Mouse (Mus musculus): ENCODE measurements at regions not wholly inside any gene's neighbourhood (a gene's known extent, or its start where the extent isn't known, plus 50 kb on each side); places are given as distances from the start of the nearest gene placed in this dataset.
"Not testable (repeated sequence)": the region's sequence is repeated elsewhere in the genome, so short reads cannot be mapped to it uniquely, and the experiment has no call there.

DNA sequence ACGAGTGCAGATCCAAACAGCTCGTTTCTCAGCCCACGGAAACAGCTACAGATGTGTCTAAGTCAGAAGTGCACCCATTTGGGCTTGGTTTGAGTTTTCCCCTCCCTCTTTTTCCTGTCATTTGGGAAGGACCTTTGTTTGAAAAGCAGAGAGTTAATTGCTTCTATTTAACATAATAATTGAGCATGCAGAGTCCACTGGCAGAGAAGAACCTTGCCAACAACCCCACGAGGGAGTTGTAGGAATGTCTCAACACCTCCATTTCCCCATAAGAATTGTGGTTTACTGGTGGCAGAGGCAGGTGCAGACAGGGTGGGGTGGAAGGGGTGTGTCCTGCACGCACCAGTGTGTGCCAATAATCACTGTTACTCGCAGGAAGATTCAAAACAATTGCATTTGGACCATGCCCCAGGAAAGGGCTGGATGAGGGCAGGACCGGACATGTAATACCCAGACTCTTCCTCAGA is 126.3 kb downstream of the Tas2r134 start:
- Histone ChIP-seq H3K36me3 (no peaks in the 10 kb centered on the region), H3K27me3 (no peaks in the 10 kb centered on the region), H3K4me2 (replicated peaks) (peak overlapping the region; percentile 24), H3K4me1 (peaks cover 17% of the 10 kb centered on the region), H3K4me3 (no peak overlapping the region), H3K9ac (replicated peaks) (no peak overlapping the region), H3K27ac (replicated peaks) (peak overlapping the region; percentile 72), H3K9me3 (no peaks in the 10 kb centered on the region)
- ATAC-seq (replicated peaks), result peak; percentile 86
- 14% methylated on average over 7 of the region's 7 CpGs for WGBS

GRCm38 (mm10) chr2:51757361-51757760 is 130.1 kb downstream of the Tas2r134 start:
- Histone ChIP-seq H3K9ac (replicated peaks) (no peak overlapping the region), H3K4me2 (replicated peaks) (no peak overlapping the region), H3K4me3 (no peak overlapping the region), H3K4me1 (peaks cover 17% of the 10 kb centered on the region), H3K27ac (replicated peaks) (no peak overlapping the region), H3K27me3 (no peaks in the 10 kb centered on the region), H3K36me3 (no peaks in the 10 kb centered on the region), H3K9me3 (no peaks in the 10 kb centered on the region)
- ATAC-seq (replicated peaks), result no peak
- 73% methylated on average over 1 of the region's 1 CpGs for WGBS

DNA sequence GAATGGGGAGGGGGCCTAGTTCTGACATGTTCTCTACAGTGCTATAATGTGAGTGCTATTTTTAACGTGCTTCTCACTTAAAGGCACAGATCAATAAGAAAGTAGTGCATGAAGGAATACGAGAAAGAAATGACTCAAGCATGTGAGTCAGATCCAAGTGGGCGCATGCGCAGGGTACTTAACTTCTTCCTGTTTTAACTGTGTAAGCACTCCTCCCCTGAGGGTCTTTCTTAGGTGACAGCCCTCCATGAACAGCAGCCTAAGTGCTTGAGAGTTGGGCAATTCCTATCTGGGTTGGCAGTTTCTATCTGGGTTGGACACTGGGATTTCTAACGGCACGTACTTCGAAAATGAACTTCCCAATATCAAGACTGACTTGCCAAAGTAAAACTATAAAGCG is 130.8 kb downstream of the Tas2r134 start:
- Histone ChIP-seq H3K9ac (replicated peaks) (no peak overlapping the region), H3K27me3 (no peaks in the 10 kb centered on the region)
- ATAC-seq (replicated peaks), result no peak

DNA sequence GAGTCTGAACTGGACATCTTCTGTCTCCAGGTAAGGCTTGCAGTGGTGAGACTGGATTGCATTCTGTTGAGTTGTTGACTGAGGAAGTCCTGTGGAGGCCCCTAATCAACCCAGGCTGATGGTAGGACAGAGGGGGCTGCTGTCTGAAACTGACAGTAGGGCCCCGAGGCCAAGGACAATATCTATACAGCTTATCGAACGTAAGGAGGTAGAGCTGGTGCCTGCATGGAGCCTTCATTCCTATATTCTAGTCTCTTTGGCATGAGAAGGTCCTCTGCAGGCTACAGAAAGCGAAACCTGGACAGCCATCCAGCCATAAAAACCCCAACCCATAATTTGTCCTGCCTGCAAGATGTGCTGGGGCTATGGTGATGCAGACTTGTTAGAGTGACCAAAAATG is 135.6 kb downstream of the Tas2r134 start:
- WGBS, result 87% methylated on average over 4 of the region's 4 CpGs
- peaks cover 5% of the 10 kb centered on the region for H3K4me1 ChIP-seq
- H3K4me2 ChIP-seq (replicated peaks), result no peak overlapping the region
- H3K9me3 ChIP-seq, result no peaks in the 10 kb centered on the region
- H3K36me3 ChIP-seq, result no peaks in the 10 kb centered on the region
- no peak for ATAC-seq (replicated peaks)
- H3K27ac ChIP-seq (replicated peaks), result no peak overlapping the region
- no peak overlapping the region for H3K4me3 ChIP-seq
- H3K9ac ChIP-seq (replicated peaks), result no peak overlapping the region
- H3K27me3 ChIP-seq, result no peaks in the 10 kb centered on the region

More for the DNA sequence above, 130.8 kb downstream of the Tas2r134 start:
- WGBS, result 89% methylated on average over 8 of the region's 8 CpGs
- H3K27ac ChIP-seq (replicated peaks), result no peak overlapping the region
- H3K9me3 ChIP-seq, result no peaks in the 10 kb centered on the region
- peaks cover 10% of the 10 kb centered on the region for H3K4me1 ChIP-seq
- H3K36me3 ChIP-seq, result no peaks in the 10 kb centered on the region
- H3K4me2 ChIP-seq (replicated peaks), result no peak overlapping the region
- H3K4me3 ChIP-seq, result no peak overlapping the region

DNA sequence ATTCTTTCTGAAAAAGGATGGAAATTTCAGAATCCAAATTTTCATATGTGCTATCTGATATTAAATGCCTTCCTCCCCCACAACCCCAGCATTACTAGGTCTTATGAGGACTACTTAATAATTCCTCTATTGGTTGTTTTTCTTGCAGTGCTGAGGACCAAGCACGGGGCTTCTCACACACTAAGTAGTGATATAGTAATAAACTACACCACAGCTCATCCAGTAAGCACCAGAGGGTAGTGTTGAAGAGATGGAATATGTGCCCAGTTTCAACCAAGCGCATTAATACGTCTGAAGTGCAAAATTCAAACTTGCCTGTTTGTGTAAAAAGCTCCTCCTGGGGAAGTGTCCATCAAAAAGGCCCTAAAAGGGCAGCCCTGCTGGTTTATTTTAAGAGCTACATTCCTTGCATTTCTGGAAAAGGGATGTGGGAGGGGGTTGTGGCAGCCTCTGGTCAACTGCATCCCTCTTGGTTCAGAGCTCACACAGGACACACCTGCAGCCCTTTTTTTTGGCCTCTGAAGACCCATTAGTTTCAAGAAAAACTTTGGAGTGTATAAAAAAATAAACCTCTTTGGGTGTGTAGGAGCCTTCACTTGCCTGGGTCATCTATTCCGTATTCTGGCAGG is 140.3 kb downstream of the Tas2r134 start:
- WGBS, result 59% methylated on average over 4 of the region's 4 CpGs
- H3K9ac ChIP-seq (replicated peaks), result no peak overlapping the region
- no peak for ATAC-seq (replicated peaks)
- H3K36me3 ChIP-seq, result no peaks in the 10 kb centered on the region
- H3K9me3 ChIP-seq, result no peaks in the 10 kb centered on the region
- no peak overlapping the region for H3K4me2 ChIP-seq (replicated peaks)
- H3K4me3 ChIP-seq, result no peak overlapping the region
- no peaks in the 10 kb centered on the region for H3K27me3 ChIP-seq
- no peak overlapping the region for H3K27ac ChIP-seq (replicated peaks)
- peaks cover 24% of the 10 kb centered on the region for H3K4me1 ChIP-seq

DNA sequence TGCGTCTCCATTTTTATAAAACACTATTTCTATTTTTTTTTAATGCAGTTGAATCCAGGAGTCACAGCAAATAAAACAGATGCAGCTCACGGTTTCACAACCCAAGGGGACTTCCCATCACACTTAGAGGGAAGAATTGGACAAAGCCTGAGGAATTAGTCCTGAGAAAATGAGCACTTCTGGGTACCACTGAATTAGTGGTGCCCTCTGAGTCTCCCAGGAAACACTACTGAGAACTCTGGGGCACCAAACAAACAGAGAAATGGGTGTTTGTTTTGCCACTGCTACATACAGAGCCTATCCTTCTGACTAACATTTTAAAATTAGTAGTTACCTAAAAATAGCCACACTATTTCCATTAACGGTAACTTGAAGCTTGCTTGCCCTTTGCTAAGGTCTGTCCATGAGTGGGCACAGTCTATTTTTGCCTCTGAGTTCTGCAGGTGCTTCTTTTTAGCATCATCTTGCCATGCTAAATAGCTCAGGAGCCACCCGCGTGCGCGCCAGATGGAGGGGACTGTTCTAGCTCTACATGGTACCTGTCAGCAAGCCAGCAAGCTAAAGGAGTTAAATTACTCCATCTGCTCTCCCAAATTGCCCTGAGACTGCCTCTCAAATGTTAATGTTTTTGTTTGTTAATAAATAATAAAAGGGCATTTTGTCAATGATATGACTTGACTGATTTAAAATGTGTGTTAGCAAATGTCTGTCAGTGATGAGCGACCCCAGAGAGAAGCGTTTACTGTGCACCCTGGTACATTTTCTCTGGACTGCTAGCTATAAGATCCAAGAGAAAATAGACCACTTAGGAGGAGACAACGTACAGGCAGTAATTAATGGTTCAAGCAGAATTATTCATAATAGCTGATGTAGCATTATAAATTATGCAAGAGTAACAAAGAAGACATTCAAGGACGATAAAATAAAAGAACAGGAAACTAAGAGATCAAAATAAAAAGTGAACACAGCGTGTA is 141.3 kb downstream of the Tas2r134 start:
- Histone ChIP-seq H3K36me3 (no peaks in the 10 kb centered on the region), H3K9ac (replicated peaks) (no peak overlapping the region), H3K4me1 (peaks cover 24% of the 10 kb centered on the region), H3K27ac (replicated peaks) (peak overlapping the region; percentile 71), H3K9me3 (no peaks in the 10 kb centered on the region), H3K4me2 (replicated peaks) (no peak overlapping the region; the same call in 1 of the 2 replicates), H3K4me3 (no peak overlapping the region), H3K27me3 (no peaks in the 10 kb centered on the region)
- ATAC-seq (replicated peaks), result peak; percentile 95
- 18% methylated on average over 12 of the region's 12 CpGs for WGBS

DNA sequence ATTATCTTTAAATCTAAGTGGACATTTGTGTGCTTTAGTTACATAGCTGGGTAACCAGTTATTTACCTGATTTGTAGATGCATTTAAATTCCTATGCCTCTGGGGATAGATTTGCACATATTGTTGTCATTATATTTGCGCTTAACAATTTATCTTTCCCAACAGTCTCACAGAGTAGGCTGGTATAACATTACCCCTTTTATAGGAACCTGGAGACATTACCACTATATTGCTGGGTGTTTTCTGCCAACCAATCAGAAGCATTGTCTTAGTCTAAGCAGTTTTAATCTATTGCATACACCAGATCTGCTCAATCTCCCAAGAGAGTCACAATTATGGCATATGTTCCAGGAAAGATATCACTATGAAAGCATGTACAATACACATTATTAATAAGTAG is 149.8 kb downstream of the Rbm43 start:
- H3K9ac ChIP-seq (replicated peaks), result no peak overlapping the region
- no peaks in the 10 kb centered on the region for H3K9me3 ChIP-seq
- no peak overlapping the region for H3K4me2 ChIP-seq (replicated peaks)
- H3K27ac ChIP-seq (replicated peaks), result no peak overlapping the region
- H3K36me3 ChIP-seq, result no peaks in the 10 kb centered on the region
- no peak for ATAC-seq (replicated peaks)
- H3K4me1 ChIP-seq, result no peaks in the 10 kb centered on the region
- no peak overlapping the region for H3K4me3 ChIP-seq
- H3K27me3 ChIP-seq, result no peaks in the 10 kb centered on the region
- WGBS, result 96% methylated on average over 1 of the region's 1 CpGs

- Histone ChIP-seq H3K4me3 (no peak overlapping the region), H3K27ac (replicated peaks) (no peak overlapping the region), H3K27me3 (no peaks in the 10 kb centered on the region), H3K36me3 (no peaks in the 10 kb centered on the region), H3K9me3 (no peaks in the 10 kb centered on the region), H3K4me1 (no peaks in the 10 kb centered on the region), H3K4me2 (replicated peaks) (no peak overlapping the region), H3K9ac (replicated peaks) (no peak overlapping the region)
- peak; percentile 51; the same call in 1 of the 2 replicates for ATAC-seq (replicated peaks)
- WGBS, result 53% methylated on average over 3 of the region's 3 CpGs
Measured at GRCm38 (mm10) chr2:51788896-51789295, 146.1 kb downstream of the Rbm43 start.

- H3K9me3 ChIP-seq; H3K27me3 ChIP-seq; H3K27ac ChIP-seq (replicated peaks); H3K4me3 ChIP-seq; H3K4me2 ChIP-seq (replicated peaks); ATAC-seq (replicated peaks); H3K9ac ChIP-seq (replicated peaks); H3K4me1 ChIP-seq; H3K36me3 ChIP-seq: not testable (repeated sequence)
- 99% methylated on average over 2 of the region's 2 CpGs for WGBS
Measured at GRCm38 (mm10) chr2:51793291-51793690, 141.7 kb downstream of the Rbm43 start.

DNA sequence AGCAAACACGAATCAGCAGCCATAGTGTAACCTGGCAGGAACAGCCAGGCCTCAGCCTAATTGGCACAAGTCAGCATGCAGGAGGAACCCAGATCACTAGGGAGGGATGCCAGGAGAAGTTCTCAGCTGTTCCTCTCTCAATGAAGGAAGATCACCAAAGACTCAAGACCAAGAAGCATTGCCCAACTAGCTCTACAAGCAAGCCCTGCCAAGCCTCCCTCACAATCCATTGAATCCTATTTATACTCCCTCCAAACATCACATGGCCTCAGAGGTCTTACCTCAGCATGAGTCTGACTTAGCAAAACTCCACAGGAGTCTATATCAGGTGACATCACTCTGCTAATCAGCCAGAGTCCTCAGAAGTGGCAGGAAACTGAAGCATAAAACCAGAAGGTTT is 135.1 kb downstream of the Rbm43 start:
- no peak for ATAC-seq (replicated peaks)
- H3K27ac ChIP-seq (replicated peaks), result no peak overlapping the region
- H3K4me1 ChIP-seq, result no peaks in the 10 kb centered on the region
- no peak overlapping the region for H3K4me2 ChIP-seq (replicated peaks)
- no peaks in the 10 kb centered on the region for H3K27me3 ChIP-seq
- no peak overlapping the region for H3K4me3 ChIP-seq
- H3K9ac ChIP-seq (replicated peaks), result no peak overlapping the region
- 100% methylated on average over 1 of the region's 1 CpGs for WGBS
- H3K36me3 ChIP-seq, result no peaks in the 10 kb centered on the region
- H3K9me3 ChIP-seq, result no peaks in the 10 kb centered on the region

DNA sequence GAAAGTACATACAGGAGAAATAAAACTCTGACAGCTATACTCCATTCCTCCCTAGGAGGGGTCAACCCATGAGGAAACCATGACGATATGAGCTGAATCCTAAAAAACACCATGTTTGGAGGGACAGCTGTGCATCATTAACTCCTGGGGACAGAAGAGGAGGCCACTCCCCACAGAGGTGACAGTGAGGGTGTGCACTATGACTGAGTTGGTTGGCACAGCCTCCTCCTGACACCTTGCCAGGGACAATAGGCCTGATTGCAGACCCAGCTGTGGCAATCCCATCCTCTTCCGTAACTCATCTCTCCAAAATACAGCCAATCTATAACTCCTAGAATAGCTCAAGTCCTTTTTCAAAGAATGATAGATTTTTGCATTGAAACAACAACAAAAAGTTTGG is 112.0 kb downstream of the Rbm43 start:
- Histone ChIP-seq H3K9ac (replicated peaks) (no peak overlapping the region), H3K4me2 (replicated peaks) (no peak overlapping the region), H3K36me3 (no peaks in the 10 kb centered on the region), H3K4me1 (no peaks in the 10 kb centered on the region), H3K27me3 (no peaks in the 10 kb centered on the region), H3K9me3 (no peaks in the 10 kb centered on the region), H3K27ac (replicated peaks) (no peak overlapping the region), H3K4me3 (no peak overlapping the region)
- 84% methylated on average over 2 of the region's 2 CpGs for WGBS
- ATAC-seq (replicated peaks), result no peak

GRCm38 (mm10) chr2:51830286-51830944 is 104.5 kb downstream of the Rbm43 start:
- H3K4me3 ChIP-seq, result no peak overlapping the region
- H3K4me2 ChIP-seq (replicated peaks), result no peak overlapping the region
- H3K36me3 ChIP-seq, result no peaks in the 10 kb centered on the region
- peaks cover 8% of the 10 kb centered on the region for H3K4me1 ChIP-seq
- H3K27me3 ChIP-seq, result no peaks in the 10 kb centered on the region
- peak; percentile 49 for ATAC-seq (replicated peaks)
- 41% methylated on average over 7 of the region's 7 CpGs for WGBS
- no peaks in the 10 kb centered on the region for H3K9me3 ChIP-seq
- H3K27ac ChIP-seq (replicated peaks), result peak overlapping the region; percentile 62; the same call in 1 of the 2 replicates
- H3K9ac ChIP-seq (replicated peaks), result no peak overlapping the region

Measured in forebrain, embryonic 15.5 days (tissue).